Mouse (Mus musculus) kidney, postnatal 0 days (tissue): ENCODE data around the gene Mrps23. TPM values are rescaled to one million over a fixed set of nuclear protein-coding genes. Genes with fewer than 3 reads are reported as not detected.

ENCODE experiments used
- ATAC-seq: fragments of 200-750 bp; cut with Nextera tagmentation; replicated peaks from 2 replicates; pipeline ENCODE4 v1.8.0; 2017; ENCODE audit warnings: low read depth, moderate number of reproducible peaks, moderate TSS enrichment, moderate library complexity; ENCODE audit not compliant: low FRiP score
- DNase-seq: peaks from one replicate; pipeline ENCODE4 v3.0.0-alpha.2; 2016; ENCODE audit warnings: low spot score
- H3K27ac ChIP-seq: fragments of 300-500 bp; sonication (generic); 2 replicates; pipeline ENCODE4 v1.5.1; 2014; ENCODE audit warnings: mild to moderate bottlenecking
- H3K27me3 ChIP-seq: fragments of 300-500 bp; sonication (generic); 2 replicates; pipeline ENCODE4 v1.6.1; 2014; ENCODE audit warnings: low read length, mixed read lengths; ENCODE audit not compliant: insufficient read depth
- H3K36me3 ChIP-seq: fragments of 300-500 bp; sonication (generic); 2 replicates; pipeline ENCODE4 v1.6.1; 2014; ENCODE audit warnings: low read length, mixed read lengths; ENCODE audit not compliant: insufficient read depth
- H3K4me1 ChIP-seq: fragments of 300-500 bp; sonication (generic); replicated peaks from 2 replicates; pipeline ENCODE4 v1.6.1; 2014; ENCODE audit warnings: antibody characterized with exemption, low read length, mixed read lengths; ENCODE audit not compliant: insufficient read depth
- H3K4me2 ChIP-seq: fragments of 300-500 bp; sonication (generic); 2 replicates; pipeline ENCODE4 v1.6.1; 2014; ENCODE audit warnings: mild to moderate bottlenecking, low read length, moderate library complexity, mixed read lengths
- H3K4me3 ChIP-seq: fragments of 300-500 bp; sonication (generic); replicated peaks from 2 replicates; pipeline ENCODE4 v1.5.1; 2014; ENCODE audit warnings: low read depth, low read length
- H3K9ac ChIP-seq: fragments of 300-500 bp; sonication (generic); 2 replicates; pipeline ENCODE4 v1.6.1; 2014; ENCODE audit warnings: low read depth, low read length
- H3K9me3 ChIP-seq: fragments of 300-500 bp; sonication (generic); replicated peaks from 2 replicates; pipeline ENCODE4 v1.6.1; 2016; ENCODE audit warnings: low read length, inconsistent platforms, mixed read lengths
- CTCF ChIP-seq: IDR thresholded peaks from 2 replicates; pipeline ENCODE4 v1.5.1; 2016; ENCODE audit warnings: antibody characterized with exemption, low read depth, mild to moderate bottlenecking, moderate library complexity
- whole genome bisulfite sequencing: fragments of 180-500 bp; shearing (Covaris S2); extraction: QIAGEN DNeasy Blood & Tissue Kit; methylation state at CpG from one replicate; pipeline ENCODE4 v1.1.7; 2014; 5-methylcytosine and 5-hydroxymethylcytosine counted together
- polyA plus RNA-seq: library from polyadenylated mRNA; unstranded; fragments of >200 nt; fragmentation: Nextera tagmentation; extraction: Ambion mirVana; gene quantifications from 2 replicates; pipeline ENCODE4 v1.2.1, GENCODE M21; 2015

Gene Mrps23
- polyA plus RNA-seq, 1 experiment from 2014 or later, result 76.3 TPM

GRCm38 (mm10) chr11:88164801-88165377, 39.3 kb upstream of the Mrps23 start:
- H3K27ac ChIP-seq, result peak overlapping the region; percentile 86
- ATAC-seq (peak; percentile 23; the same call in 1 of the 2 replicates), DNase-seq (peak; percentile 74)
- no peak overlapping the region for H3K4me3 ChIP-seq
- peaks cover 32% of the 10 kb centered on the region; the same call in 1 of the 2 replicates for H3K4me1 ChIP-seq
- no peaks in the 10 kb centered on the region for H3K27me3 ChIP-seq
- WGBS, result 14% methylated on average over 14 of the region's 15 CpGs
- peak overlapping the region; percentile 23 for H3K9ac ChIP-seq
- no peak overlapping the region; the same call in 1 of the 2 replicates for H3K4me2 ChIP-seq
- no peak for TF ChIP-seq CTCF
- H3K9me3 ChIP-seq, result no peaks in the 10 kb centered on the region
- no peaks in the 10 kb centered on the region for H3K36me3 ChIP-seq

- Histone ChIP-seq H3K27me3 (no peaks in the 10 kb centered on the region), H3K4me2 (no peak overlapping the region), H3K27ac (peak overlapping the region; percentile 86), H3K4me3 (no peak overlapping the region), H3K36me3 (no peaks in the 10 kb centered on the region), H3K4me1 (peaks cover 25% of the 10 kb centered on the region; the same call in 1 of the 2 replicates), H3K9me3 (no peaks in the 10 kb centered on the region), H3K9ac (no peak overlapping the region)
- ATAC-seq (no peak), DNase-seq (no peak)
- no peak for TF ChIP-seq CTCF
- WGBS, result 57% methylated on average over 10 of the region's 10 CpGs
Measured at GRCm38 (mm10) chr11:88165683-88166364, 38.4 kb upstream of the Mrps23 start.

GRCm38 (mm10) chr11:88166471-88166870, 37.7 kb upstream of the Mrps23 start:
- no peak for TF ChIP-seq CTCF
- H3K9me3 ChIP-seq, result no peaks in the 10 kb centered on the region
- ATAC-seq (no peak), DNase-seq (no peak)
- H3K4me2 ChIP-seq, result no peak overlapping the region
- no peak overlapping the region for H3K9ac ChIP-seq
- H3K36me3 ChIP-seq, result no peaks in the 10 kb centered on the region
- WGBS, result 83% methylated on average over 7 of the region's 7 CpGs
- no peaks in the 10 kb centered on the region for H3K27me3 ChIP-seq
- no peak overlapping the region for H3K4me3 ChIP-seq
- H3K27ac ChIP-seq, result no peak overlapping the region
- H3K4me1 ChIP-seq, result peaks cover 22% of the 10 kb centered on the region; the same call in 1 of the 2 replicates

GRCm38 (mm10) chr11:88168611-88169010, 35.6 kb upstream of the Mrps23 start:
- H3K4me2 ChIP-seq, result no peak overlapping the region
- DNase-seq (no peak), ATAC-seq (no peak)
- H3K9ac ChIP-seq, result no peak overlapping the region
- H3K36me3 ChIP-seq, result no peaks in the 10 kb centered on the region
- no peaks in the 10 kb centered on the region for H3K9me3 ChIP-seq
- H3K27me3 ChIP-seq, result no peaks in the 10 kb centered on the region
- WGBS, result 80% methylated on average over 3 of the region's 3 CpGs
- no peak overlapping the region for H3K27ac ChIP-seq
- TF ChIP-seq CTCF, result no peak
- peaks cover 36% of the 10 kb centered on the region for H3K4me1 ChIP-seq
- no peak overlapping the region for H3K4me3 ChIP-seq

DNA sequence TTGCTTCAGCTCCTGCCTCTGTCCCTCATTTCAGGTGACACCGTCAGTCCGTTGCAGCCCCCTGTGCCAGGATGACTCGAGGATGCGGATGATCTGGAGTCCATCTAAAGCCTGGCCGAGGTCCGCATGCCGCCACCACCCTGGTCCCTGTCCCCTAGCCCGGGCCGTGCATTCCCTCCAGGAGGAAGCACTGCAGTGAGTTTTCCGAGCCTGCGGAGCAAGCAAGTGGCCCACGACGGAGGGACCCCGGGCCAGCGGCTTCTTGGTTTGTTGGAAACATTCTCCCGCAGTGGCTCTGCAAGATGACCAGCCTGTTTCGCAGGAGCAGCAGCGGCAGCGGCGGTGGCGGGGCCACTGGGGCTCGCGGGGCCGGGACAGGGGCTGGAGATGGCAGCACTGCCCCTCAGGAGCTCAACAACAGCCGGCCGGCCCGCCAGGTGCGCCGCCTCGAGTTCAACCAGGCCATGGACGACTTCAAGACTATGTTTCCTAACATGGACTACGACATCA, 34.6 kb upstream of the Mrps23 start:
- peaks cover 36% of the 10 kb centered on the region for H3K4me1 ChIP-seq
- no peaks in the 10 kb centered on the region for H3K27me3 ChIP-seq
- H3K9ac ChIP-seq, result 0 out of 2 replicates have a peak overlapping the region, but pooled peaks have one; percentile 9
- no peak overlapping the region for H3K4me3 ChIP-seq
- no peak for TF ChIP-seq CTCF
- WGBS, result 27% methylated on average over 31 of the region's 32 CpGs
- no peaks in the 10 kb centered on the region for H3K36me3 ChIP-seq
- H3K4me2 ChIP-seq, result peak overlapping the region; percentile 17
- DNase-seq, result no peak
- no peak for ATAC-seq
- H3K9me3 ChIP-seq, result no peaks in the 10 kb centered on the region
- no peak overlapping the region for H3K27ac ChIP-seq

GRCm38 (mm10) chr11:88170606-88171005, 33.6 kb upstream of the Mrps23 start:
- Histone ChIP-seq H3K9ac (no peak overlapping the region), H3K4me3 (no peak overlapping the region), H3K4me2 (no peak overlapping the region), H3K36me3 (no peaks in the 10 kb centered on the region), H3K27ac (no peak overlapping the region), H3K27me3 (no peaks in the 10 kb centered on the region), H3K9me3 (no peaks in the 10 kb centered on the region), H3K4me1 (peaks cover 29% of the 10 kb centered on the region)
- no peak for TF ChIP-seq CTCF
- 85% methylated on average over 3 of the region's 3 CpGs for WGBS
- DNase-seq (no peak), ATAC-seq (no peak)
